Mouse (Mus musculus): ENCODE results near the gene Cmip. TPM values are rescaled to one million over a fixed set of nuclear protein-coding genes. Genes with fewer than 3 reads are reported as not detected.
A peak's percentile ranks its signal among the peaks of the same experiment; 100 is the strongest.

Cmip gene
- polyA plus RNA-seq, 1 experiment from 2014 or later, result 146 TPM

- H3K4me2 ChIP-seq (ENCODE audit: low read length), result no peak overlapping the region
- ATAC-seq, result no peak
- H3K36me3 ChIP-seq (ENCODE audit: control insufficient read depth, insufficient read depth, low read length), result no peaks in the 10 kb centered on the region
- no peak overlapping the region for H3K4me3 ChIP-seq (ENCODE audit: low read depth, low read length)
- H3K9me3 ChIP-seq (replicated peaks; ENCODE audit: control insufficient read depth, low read length, poor library complexity, severe bottlenecking), result no peaks in the 10 kb centered on the region
- peaks cover 30% of the 10 kb centered on the region for H3K4me1 ChIP-seq (ENCODE audit: control insufficient read depth, insufficient read depth, low read length)
- 88% methylated on average over 8 of the region's 8 CpGs for WGBS
- no peak overlapping the region for H3K27ac ChIP-seq (ENCODE audit: low read length)
- H3K27me3 ChIP-seq (ENCODE audit: control insufficient read depth, insufficient read depth, low read depth, low read length), result no peaks in the 10 kb centered on the region
- H3K9ac ChIP-seq (ENCODE audit: low read depth, low read length), result no peak overlapping the region
These were observed 86.0 kb downstream of the Cmip start for GRCm38 (mm10) chr8:117342735-117343385.

GRCm38 (mm10) chr8:117343484-117343883, 86.6 kb downstream of the Cmip start:
- H3K36me3 ChIP-seq (ENCODE audit: control insufficient read depth, insufficient read depth, low read length), result no peaks in the 10 kb centered on the region
- WGBS, result 79% methylated on average over 10 of the region's 10 CpGs
- H3K27me3 ChIP-seq (ENCODE audit: control insufficient read depth, insufficient read depth, low read depth, low read length), result no peaks in the 10 kb centered on the region
- no peak overlapping the region for H3K4me2 ChIP-seq (ENCODE audit: low read length)
- no peak overlapping the region for H3K27ac ChIP-seq (ENCODE audit: low read length)
- no peaks in the 10 kb centered on the region for H3K9me3 ChIP-seq (replicated peaks; ENCODE audit: control insufficient read depth, low read length, poor library complexity, severe bottlenecking)
- H3K4me1 ChIP-seq (ENCODE audit: control insufficient read depth, insufficient read depth, low read length), result peaks cover 36% of the 10 kb centered on the region
- H3K4me3 ChIP-seq (ENCODE audit: low read depth, low read length), result no peak overlapping the region
- no peak for ATAC-seq
- H3K9ac ChIP-seq (ENCODE audit: low read depth, low read length), result peak overlapping the region; percentile 25; the same call in 1 of the 2 replicates

- H3K9me3 ChIP-seq (replicated peaks; ENCODE audit: control insufficient read depth, low read length, poor library complexity, severe bottlenecking), result no peaks in the 10 kb centered on the region
- no peaks in the 10 kb centered on the region for H3K27me3 ChIP-seq (ENCODE audit: control insufficient read depth, insufficient read depth, low read depth, low read length)
- no peak overlapping the region for H3K9ac ChIP-seq (ENCODE audit: low read depth, low read length)
- WGBS, result 89% methylated on average over 11 of the region's 11 CpGs
- H3K4me2 ChIP-seq (ENCODE audit: low read length), result no peak overlapping the region
- no peak overlapping the region for H3K27ac ChIP-seq (ENCODE audit: low read length)
- no peaks in the 10 kb centered on the region for H3K36me3 ChIP-seq (ENCODE audit: control insufficient read depth, insufficient read depth, low read length)
- H3K4me1 ChIP-seq (ENCODE audit: control insufficient read depth, insufficient read depth, low read length), result peaks cover 31% of the 10 kb centered on the region
- H3K4me3 ChIP-seq (ENCODE audit: low read depth, low read length), result no peak overlapping the region
- ATAC-seq, result no peak
These were observed 88.0 kb downstream of the Cmip start for GRCm38 (mm10) chr8:117344899-117345298.

GRCm38 (mm10) chr8:117345376-117345775, 88.5 kb downstream of the Cmip start:
- Histone ChIP-seq H3K27me3 (ENCODE audit: control insufficient read depth, insufficient read depth, low read depth, low read length) (no peaks in the 10 kb centered on the region), H3K27ac (ENCODE audit: low read length) (no peak overlapping the region), H3K4me3 (ENCODE audit: low read depth, low read length) (no peak overlapping the region), H3K9ac (ENCODE audit: low read depth, low read length) (no peak overlapping the region), H3K4me2 (ENCODE audit: low read length) (no peak overlapping the region), H3K9me3 (replicated peaks; ENCODE audit: control insufficient read depth, low read length, poor library complexity, severe bottlenecking) (no peaks in the 10 kb centered on the region), H3K4me1 (ENCODE audit: control insufficient read depth, insufficient read depth, low read length) (peaks cover 30% of the 10 kb centered on the region), H3K36me3 (ENCODE audit: control insufficient read depth, insufficient read depth, low read length) (no peaks in the 10 kb centered on the region)
- ATAC-seq, result no peak
- WGBS, result 92% methylated on average over 11 of the region's 11 CpGs

- Histone ChIP-seq H3K27me3 (ENCODE audit: control insufficient read depth, insufficient read depth, low read depth, low read length) (no peaks in the 10 kb centered on the region), H3K4me2 (ENCODE audit: low read length) (no peak overlapping the region), H3K36me3 (ENCODE audit: control insufficient read depth, insufficient read depth, low read length) (no peaks in the 10 kb centered on the region), H3K4me1 (ENCODE audit: control insufficient read depth, insufficient read depth, low read length) (peaks cover 30% of the 10 kb centered on the region), H3K9me3 (replicated peaks; ENCODE audit: control insufficient read depth, low read length, poor library complexity, severe bottlenecking) (no peaks in the 10 kb centered on the region), H3K27ac (ENCODE audit: low read length) (peak overlapping the region; percentile 35; the same call in 1 of the 2 replicates), H3K4me3 (ENCODE audit: low read depth, low read length) (no peak overlapping the region), H3K9ac (ENCODE audit: low read depth, low read length) (no peak overlapping the region)
- no peak for ATAC-seq
- 51% methylated on average over 4 of the region's 4 CpGs for WGBS
These were observed 90.7 kb downstream of the Cmip start for GRCm38 (mm10) chr8:117347556-117347955.

- Histone ChIP-seq H3K4me2 (ENCODE audit: low read length) (no peak overlapping the region), H3K4me3 (ENCODE audit: low read depth, low read length) (no peak overlapping the region), H3K36me3 (ENCODE audit: control insufficient read depth, insufficient read depth, low read length) (no peaks in the 10 kb centered on the region), H3K9ac (ENCODE audit: low read depth, low read length) (no peak overlapping the region), H3K27me3 (ENCODE audit: control insufficient read depth, insufficient read depth, low read depth, low read length) (no peaks in the 10 kb centered on the region), H3K9me3 (replicated peaks; ENCODE audit: control insufficient read depth, low read length, poor library complexity, severe bottlenecking) (no peaks in the 10 kb centered on the region), H3K27ac (ENCODE audit: low read length) (peak overlapping the region; percentile 35; the same call in 1 of the 2 replicates), H3K4me1 (ENCODE audit: control insufficient read depth, insufficient read depth, low read length) (peaks cover 26% of the 10 kb centered on the region)
- 40% methylated on average over 11 of the region's 11 CpGs for WGBS
- ATAC-seq, result peak; percentile 29; the same call in 1 of the 2 replicates
These were observed 92.0 kb downstream of the Cmip start for GRCm38 (mm10) chr8:117348718-117349394.

- Histone ChIP-seq H3K36me3 (ENCODE audit: control insufficient read depth, insufficient read depth, low read length) (no peaks in the 10 kb centered on the region), H3K4me2 (ENCODE audit: low read length) (no peak overlapping the region), H3K27ac (ENCODE audit: low read length) (no peak overlapping the region), H3K9me3 (replicated peaks; ENCODE audit: control insufficient read depth, low read length, poor library complexity, severe bottlenecking) (no peaks in the 10 kb centered on the region), H3K4me3 (ENCODE audit: low read depth, low read length) (no peak overlapping the region), H3K9ac (ENCODE audit: low read depth, low read length) (no peak overlapping the region), H3K4me1 (ENCODE audit: control insufficient read depth, insufficient read depth, low read length) (peaks cover 20% of the 10 kb centered on the region), H3K27me3 (ENCODE audit: control insufficient read depth, insufficient read depth, low read depth, low read length) (no peaks in the 10 kb centered on the region)
- no peak for ATAC-seq
- WGBS, result 94% methylated on average over 4 of the region's 4 CpGs
These were observed 92.7 kb downstream of the Cmip start for GRCm38 (mm10) chr8:117349541-117349940.

GRCm38 (mm10) chr8:117352098-117352497, 95.2 kb downstream of the Cmip start:
- WGBS, result 95% methylated on average over 4 of the region's 4 CpGs

GRCm38 (mm10) chr8:117355111-117355831, 98.4 kb downstream of the Cmip start:
- no peaks in the 10 kb centered on the region for H3K36me3 ChIP-seq (ENCODE audit: control insufficient read depth, insufficient read depth, low read length)
- no peak for ATAC-seq
- H3K4me3 ChIP-seq (ENCODE audit: low read depth, low read length), result no peak overlapping the region
- peaks cover 9% of the 10 kb centered on the region for H3K4me1 ChIP-seq (ENCODE audit: control insufficient read depth, insufficient read depth, low read length)
- H3K4me2 ChIP-seq (ENCODE audit: low read length), result no peak overlapping the region
- no peaks in the 10 kb centered on the region for H3K9me3 ChIP-seq (replicated peaks; ENCODE audit: control insufficient read depth, low read length, poor library complexity, severe bottlenecking)
- no peaks in the 10 kb centered on the region for H3K27me3 ChIP-seq (ENCODE audit: control insufficient read depth, insufficient read depth, low read depth, low read length)
- H3K9ac ChIP-seq (ENCODE audit: low read depth, low read length), result no peak overlapping the region
- H3K27ac ChIP-seq (ENCODE audit: low read length), result 0 out of 2 replicates have a peak overlapping the region, but pooled peaks have one; percentile 44
- 72% methylated on average over 12 of the region's 12 CpGs for WGBS

More at GRCm38 (mm10) chr8:117352098-117352497, 95.2 kb downstream of the Cmip start:
- no peak overlapping the region for H3K4me3 ChIP-seq (ENCODE audit: low read depth, low read length)
- ATAC-seq, result no peak
- no peak overlapping the region for H3K4me2 ChIP-seq (ENCODE audit: low read length)
- no peaks in the 10 kb centered on the region for H3K27me3 ChIP-seq (ENCODE audit: control insufficient read depth, insufficient read depth, low read depth, low read length)
- no peak overlapping the region for H3K9ac ChIP-seq (ENCODE audit: low read depth, low read length)
- H3K36me3 ChIP-seq (ENCODE audit: control insufficient read depth, insufficient read depth, low read length), result no peaks in the 10 kb centered on the region
- H3K4me1 ChIP-seq (ENCODE audit: control insufficient read depth, insufficient read depth, low read length), result peaks cover 28% of the 10 kb centered on the region
- H3K27ac ChIP-seq (ENCODE audit: low read length), result no peak overlapping the region
- H3K9me3 ChIP-seq (replicated peaks; ENCODE audit: control insufficient read depth, low read length, poor library complexity, severe bottlenecking), result no peaks in the 10 kb centered on the region

Measured in midbrain, embryonic 16.5 days (tissue).